Comparison of ENCODE assay signal across 25 mouse cellular contexts in genomic region chr4:58240416-58240815, GRCm38 (mm10). TPM values are rescaled to one million over a fixed set of nuclear protein-coding genes. Genes with fewer than 3 reads are reported as not detected.
DNase-seq lines count a peak whose midpoint lies in the region; ATAC-seq and TF ChIP-seq lines count a peak whose summit lies in the region.
"Had no signal": no experiment of that assay in that cellular context is flagged by ENCODE, and none has a peak within 500 bp of the region (broad histone marks: within the 10 kb centered on the region; RNA-seq: fewer than 3 reads in every experiment).

No protein-coding gene starts in this region.

- no peak overlapping the region for H3K27ac ChIP-seq in lung, postnatal 0 days (ENCODE audit: low read length)
- H3K27ac ChIP-seq: heart, adult 2 months; hindbrain, postnatal 0 days; limb, embryonic 10.5 days; midbrain, embryonic 15.5 days had no signal

- no peak for TF ChIP-seq CTCF in lung, postnatal 0 days (IDR thresholded peaks at IDR 0.05)

- no peak overlapping the region for H3K4me3 ChIP-seq in lung, postnatal 0 days (ENCODE audit: low read depth, low read length)
- H3K4me3 ChIP-seq: heart, adult 2 months; limb, embryonic 10.5 days; midbrain, embryonic 15.5 days; myocyte had no signal

- 53% methylated on average over 7 of the region's 7 CpGs for WGBS in lung, postnatal 0 days

- H3K4me1 ChIP-seq in lung, postnatal 0 days (ENCODE audit: insufficient read depth, low read depth, low read length), result no peaks in the 10 kb centered on the region
- H3K4me1 ChIP-seq: limb, embryonic 10.5 days; midbrain, embryonic 15.5 days had no signal

- peak; percentile 59 for DNase-seq in adrenal gland, adult 2 months
- DNase-seq in adrenal gland, adult 18-20 months (ENCODE audit: low spot score in 2 of 2), result no peak
- DNase-seq in lung, postnatal 0 days (ENCODE audit: low spot score), result peak; percentile 89
- no peak for DNase-seq in lung, postnatal 14 days
- DNase-seq in lung, postnatal 25 days (ENCODE audit: low spot score), result peak; percentile 55
- DNase-seq in layer of hippocampus, adult 18-20 months (ENCODE audit: low spot score in 2 of 2), result no peak
- no peak for DNase-seq in cerebellum, adult 9-11 months
- DNase-seq: cerebellum, postnatal 14 days; embryo, embryonic 11 days; gastrocnemius, postnatal 10 days; heart, adult 2 months; kidney, adult 11 months; kidney, postnatal 14 days; layer of hippocampus, adult 9-11 months; lung, embryonic 14.5 days; thymus, postnatal 14 days had no signal

- H3K27me3 ChIP-seq in lung, postnatal 0 days (replicated peaks; ENCODE audit: insufficient read depth, low read length), result no peaks in the 10 kb centered on the region
- H3K27me3 ChIP-seq: CH12.LX; midbrain, embryonic 15.5 days had no signal

- no peaks in the 10 kb centered on the region for H3K36me3 ChIP-seq in lung, postnatal 0 days (ENCODE audit: insufficient read depth, low read length)
- H3K36me3 ChIP-seq: limb, embryonic 10.5 days; midbrain, embryonic 15.5 days had no signal

- no peak overlapping the region for H3K9ac ChIP-seq in lung, postnatal 0 days (replicated peaks; ENCODE audit: low read depth)
- H3K9ac ChIP-seq: lung, embryonic 14.5 days; midbrain, embryonic 15.5 days had no signal

- no peaks in the 10 kb centered on the region for H3K9me3 ChIP-seq in lung, postnatal 0 days (ENCODE audit: low read length)
- H3K9me3 ChIP-seq: limb, embryonic 10.5 days; midbrain, embryonic 15.5 days had no signal

- ATAC-seq in lung, postnatal 0 days, result peak; percentile 85
- ATAC-seq: hindbrain, postnatal 0 days; midbrain, embryonic 15.5 days had no signal

- H3K4me2 ChIP-seq in lung, postnatal 0 days (replicated peaks; ENCODE audit: low read depth, low read length), result no peak overlapping the region
- H3K4me2 ChIP-seq: lung, embryonic 14.5 days; midbrain, embryonic 15.5 days had no signal

- TF ChIP-seq EP300 in lung, postnatal 0 days (IDR thresholded peaks at IDR 0.05), result peak; percentile 57

RNA-seq across cellular contexts. Expression of gene Svep1, which starts 33.8 kb away (rescaled TPM):
- 10 to 100 TPM in 1 of 2 experiments, 1 to 10 TPM in 1; 9.7 to 16.7 TPM for total RNA-seq in adrenal gland, adult 2 months (2021)
- 2.9 and 3.2 TPM in 2 replicates for polyA plus RNA-seq in adrenal gland, adult 2 months (2012; rRNA removed)
- 1 to 10 TPM; 6.8 to 9.1 TPM for total RNA-seq in adrenal gland, adult 18-20 months (2021)
- polyA plus RNA-seq in lung, postnatal 0 days (2015; fragmentation: Nextera tagmentation; extraction: Ambion mirVana), result 3.9 and 5.0 TPM in 2 replicates
- total RNA-seq in layer of hippocampus, adult 18-20 months (2021), result under 1 TPM; 0.45 to 0.86 TPM
- total RNA-seq: CH12.LX; megakaryocyte-erythroid progenitor cell, adult 5-6 weeks; MEL had no signal

RNA-seq across cellular contexts. Expression of gene Musk, which starts 45.3 kb away (rescaled TPM):
- total RNA-seq in adrenal gland, adult 2 months (2021), result under 1 TPM; 0.32 to 0.83 TPM
- polyA plus RNA-seq in adrenal gland, adult 2 months (2012; rRNA removed), result 0.04 and 0.16 TPM in 2 replicates
- under 1 TPM; 0.46 to 0.80 TPM for total RNA-seq in adrenal gland, adult 18-20 months (2021)
- polyA plus RNA-seq in lung, postnatal 0 days (2015; fragmentation: Nextera tagmentation; extraction: Ambion mirVana), result not detected in 2 replicates
- total RNA-seq in layer of hippocampus, adult 18-20 months (2021), result 1 to 10 TPM; 1.2 to 1.9 TPM
- total RNA-seq: CH12.LX; hematopoietic stem cell, adult 5-6 weeks; liver, adult 2 months; megakaryocyte-erythroid progenitor cell, adult 5-6 weeks; MEL had no signal
- polyA plus RNA-seq: liver, adult 2 months; lung, embryonic 14.5 days; midbrain, embryonic 15.5 days had no signal

Comparison
In these comparisons a context has a peak if more than half of its experiments do, and no peak if none do; other contexts are left out.
1. DNase-seq: peak in adrenal gland, adult 2 months (single experiment), lung, postnatal 0 days (single experiment) and lung, postnatal 25 days (single experiment); none in adrenal gland, adult 18-20 months (0 of 2), lung, postnatal 14 days (single experiment), layer of hippocampus, adult 18-20 months (0 of 2) and cerebellum, adult 9-11 months (single experiment).
2. RNA of gene Svep1, which starts 33.8 kb away (total RNA-seq): 9.7 to 16.7 TPM in adrenal gland, adult 2 months and 6.8 to 9.1 TPM in adrenal gland, adult 18-20 months; 0.45 to 0.86 TPM in layer of hippocampus, adult 18-20 months; every median in the first group is over 4 times any median in the second.